ENCODE assay signal across 29 mouse cellular contexts in genomic region chr17:24423114-24423513, GRCm38 (mm10).
"Had no signal": no experiment of that assay in that cellular context is flagged by ENCODE, and none has a peak within 500 bp of the region (broad histone marks: within the 10 kb centered on the region; RNA-seq: fewer than 3 reads in every experiment).

No protein-coding gene starts in this region.

- H3K4me3 ChIP-seq: embryonic facial prominence, embryonic 12.5 days; embryonic facial prominence, embryonic 13.5 days; embryonic facial prominence, embryonic 15.5 days; erythroblast, embryonic 14.5 days; forebrain, embryonic 10.5 days; forebrain, embryonic 12.5 days; forebrain, embryonic 13.5 days; forebrain, embryonic 15.5 days; gastrocnemius, adult 2 months; heart, adult 2 months had no signal

- H3K9ac ChIP-seq: embryonic facial prominence, embryonic 12.5 days; embryonic facial prominence, embryonic 13.5 days; embryonic facial prominence, embryonic 15.5 days; forebrain, embryonic 12.5 days; forebrain, embryonic 13.5 days; forebrain, embryonic 15.5 days; forebrain, postnatal 0 days had no signal

- H3K27me3 ChIP-seq: embryonic facial prominence, embryonic 12.5 days; embryonic facial prominence, embryonic 13.5 days; embryonic facial prominence, embryonic 15.5 days; forebrain, embryonic 12.5 days; forebrain, embryonic 13.5 days; forebrain, embryonic 15.5 days had no signal

- ATAC-seq: forebrain, embryonic 13.5 days; forebrain, embryonic 14.5 days; forebrain, embryonic 15.5 days; forebrain, embryonic 16.5 days; forebrain, postnatal 0 days had no signal

- H3K4me2 ChIP-seq: embryonic facial prominence, embryonic 12.5 days; embryonic facial prominence, embryonic 13.5 days; embryonic facial prominence, embryonic 15.5 days; forebrain, embryonic 12.5 days; forebrain, embryonic 13.5 days; forebrain, embryonic 15.5 days had no signal

- DNase-seq: cerebellum, adult 2 months; cerebellum, adult 8-10 months; cerebellum, adult 9-10 months; cerebellum, adult 9-11 months; cerebellum, postnatal 10 days; cerebellum, postnatal 14 days; cerebellum, postnatal 25 days; cerebellum, postnatal 36 days; embryo, embryonic 11 days; forebrain, postnatal 0 days; gastrocnemius, adult 2 months; gastrocnemius, postnatal 10 days; gastrocnemius, postnatal 14 days; gastrocnemius, postnatal 25 days; gastrocnemius, postnatal 36 days; heart, adult 11 months; heart, adult 18-20 months; heart, adult 2 months had no signal

- H3K27ac ChIP-seq: embryonic facial prominence, embryonic 10.5 days; embryonic facial prominence, embryonic 12.5 days; embryonic facial prominence, embryonic 13.5 days; embryonic facial prominence, embryonic 15.5 days; forebrain, embryonic 10.5 days; forebrain, embryonic 12.5 days; forebrain, embryonic 13.5 days; forebrain, embryonic 15.5 days; gastrocnemius, adult 2 months; heart, adult 2 months had no signal

- H3K9me3 ChIP-seq: embryonic facial prominence, embryonic 10.5 days; embryonic facial prominence, embryonic 12.5 days; embryonic facial prominence, embryonic 13.5 days; embryonic facial prominence, embryonic 15.5 days; forebrain, embryonic 10.5 days; forebrain, embryonic 12.5 days; forebrain, embryonic 13.5 days; forebrain, embryonic 15.5 days had no signal
